Mouse (Mus musculus) neural tube, embryonic 13.5 days (tissue): ENCODE data around the gene Syt1. TPM values are rescaled to one million over a fixed set of nuclear protein-coding genes. Genes with fewer than 3 reads are reported as not detected.
A peak's percentile ranks its signal among the peaks of the same experiment; 100 is the strongest.

Experiments
- ATAC-seq: fragments of 200-750 bp; cut with Nextera tagmentation; 2 replicates; pipeline ENCODE4 v1.8.0; 2017; ENCODE audit warnings: low read depth, mild to moderate bottlenecking, moderate TSS enrichment, moderate library complexity
- H3K27ac ChIP-seq: fragments of 300-500 bp; sonication (generic); replicated peaks from 2 replicates; pipeline ENCODE4 v1.5.1; 2015; ENCODE audit warnings: moderate library complexity, mild to moderate bottlenecking, inconsistent platforms
- H3K27me3 ChIP-seq: fragments of 300-500 bp; sonication (generic); 2 replicates; pipeline ENCODE4 v1.6.1; 2015; ENCODE audit warnings: mild to moderate bottlenecking, inconsistent platforms
- H3K36me3 ChIP-seq: fragments of 300-500 bp; sonication (generic); 2 replicates; pipeline ENCODE4 v1.6.1; 2015; ENCODE audit warnings: mild to moderate bottlenecking, inconsistent platforms
- H3K4me1 ChIP-seq: fragments of 300-500 bp; sonication (generic); replicated peaks from 2 replicates; pipeline ENCODE4 v1.6.1; 2015; ENCODE audit warnings: inconsistent platforms
- H3K4me2 ChIP-seq: fragments of 300-500 bp; sonication (generic); 2 replicates; pipeline ENCODE4 v1.6.1; 2015; ENCODE audit warnings: inconsistent platforms, mild to moderate bottlenecking, moderate library complexity
- H3K4me3 ChIP-seq: fragments of 300-500 bp; sonication (generic); 2 replicates; pipeline ENCODE4 v1.5.1; 2015; ENCODE audit warnings: mild to moderate bottlenecking, inconsistent platforms
- H3K9ac ChIP-seq: fragments of 300-500 bp; sonication (generic); 2 replicates; pipeline ENCODE4 v1.6.1; 2015; ENCODE audit warnings: moderate library complexity, mild to moderate bottlenecking, inconsistent platforms
- H3K9me3 ChIP-seq: fragments of 300-500 bp; sonication (generic); 2 replicates; pipeline ENCODE4 v1.6.1; 2016; ENCODE audit warnings: inconsistent platforms
- WGBS: fragments of 180-500 bp; shearing (Covaris S2); methylation state at CpG from one replicate; pipeline ENCODE4 v1.1.7; 2015; 5-methylcytosine and 5-hydroxymethylcytosine counted together
- polyA plus RNA-seq: library from polyadenylated mRNA; unstranded; fragments of >200 nt; fragmentation: Nextera tagmentation; extraction: Ambion mirVana; gene quantifications from 2 replicates; pipeline ENCODE4 v1.2.1, GENCODE M21; 2015

Gene Syt1
- polyA plus RNA-seq, 1 experiment from 2014 or later, result 70.4 TPM

DNA sequence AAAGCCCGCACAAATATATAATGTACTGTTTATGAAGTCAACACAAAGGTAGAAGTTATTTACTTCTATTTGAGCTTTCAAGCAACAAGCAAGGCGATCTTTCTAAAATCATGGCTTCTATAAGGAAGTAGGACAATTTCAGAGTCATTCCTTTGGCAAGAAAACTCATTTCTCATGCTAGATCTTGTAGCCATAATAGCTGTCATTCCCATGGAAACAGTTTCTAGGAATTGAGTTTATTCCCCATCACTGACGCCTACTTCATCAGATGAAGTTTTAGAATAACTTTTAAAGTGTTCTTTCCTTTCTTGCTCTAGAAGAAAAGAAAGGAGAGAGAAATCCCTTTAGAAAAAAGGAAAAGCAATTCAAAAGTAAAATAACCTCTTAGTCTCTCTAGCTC, 341.8 kb downstream of the Syt1 start:
- H3K9me3 ChIP-seq, result no peaks in the 10 kb centered on the region
- no peaks in the 10 kb centered on the region for H3K27me3 ChIP-seq
- no peak overlapping the region for H3K4me2 ChIP-seq
- H3K4me3 ChIP-seq, result no peak overlapping the region
- H3K4me1 ChIP-seq, result no peaks in the 10 kb centered on the region
- 88% methylated on average over 3 of the region's 3 CpGs for WGBS
- H3K27ac ChIP-seq, result no peak overlapping the region
- no peak overlapping the region for H3K9ac ChIP-seq
- no peaks in the 10 kb centered on the region for H3K36me3 ChIP-seq
- no peak for ATAC-seq

DNA sequence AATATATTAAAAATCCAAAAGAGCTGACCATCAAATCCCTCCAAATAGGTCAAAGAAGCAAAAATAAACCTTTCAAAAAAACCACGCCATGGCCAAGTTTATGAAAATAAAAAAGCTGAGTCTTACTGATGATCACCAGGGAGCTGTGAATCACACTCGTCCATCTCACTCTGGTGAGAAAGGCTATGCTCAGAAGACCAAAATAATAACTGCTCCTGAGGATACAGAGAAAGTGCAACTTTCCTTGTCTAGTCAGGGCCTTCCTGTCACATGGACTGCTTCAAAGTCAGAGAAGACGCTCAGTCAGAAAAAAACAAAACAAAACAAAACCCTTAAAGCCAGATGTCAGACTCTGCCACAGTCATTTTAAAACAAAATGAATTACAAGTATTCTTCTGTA, 350.5 kb downstream of the Syt1 start:
- no peaks in the 10 kb centered on the region for H3K4me1 ChIP-seq

DNA sequence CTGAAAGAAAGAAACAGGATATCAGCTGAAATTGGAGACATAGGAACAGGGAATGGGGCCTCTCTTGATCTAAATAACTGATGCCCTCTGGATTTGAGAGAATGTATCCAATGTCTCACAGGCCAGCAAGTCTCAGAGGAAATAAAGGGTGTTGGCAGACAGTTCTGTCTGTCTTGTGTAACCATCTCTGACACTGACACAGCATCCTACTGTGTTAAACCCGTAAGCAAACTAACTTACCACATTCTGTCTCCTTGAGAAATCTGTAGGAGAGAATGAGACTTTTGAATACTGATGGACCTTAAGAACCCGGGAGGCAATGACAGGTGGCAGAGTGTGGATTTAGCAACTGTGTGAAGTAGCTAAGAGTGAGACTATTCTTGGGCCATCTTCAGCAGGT, 352.5 kb downstream of the Syt1 start:
- WGBS, result 84% methylated on average over 2 of the region's 2 CpGs
- ATAC-seq, result no peak
- no peaks in the 10 kb centered on the region for H3K4me1 ChIP-seq
- no peak overlapping the region for H3K4me2 ChIP-seq
- no peaks in the 10 kb centered on the region for H3K9me3 ChIP-seq
- no peak overlapping the region for H3K4me3 ChIP-seq
- H3K9ac ChIP-seq, result no peak overlapping the region
- H3K27ac ChIP-seq, result no peak overlapping the region
- no peaks in the 10 kb centered on the region for H3K36me3 ChIP-seq
- no peaks in the 10 kb centered on the region for H3K27me3 ChIP-seq

More for the DNA sequence above, 350.5 kb downstream of the Syt1 start:
- no peak overlapping the region for H3K4me2 ChIP-seq
- no peak overlapping the region for H3K4me3 ChIP-seq
- no peak overlapping the region for H3K27ac ChIP-seq
- H3K36me3 ChIP-seq, result no peaks in the 10 kb centered on the region
- H3K9me3 ChIP-seq, result no peaks in the 10 kb centered on the region
- 69% methylated on average over 3 of the region's 3 CpGs for WGBS
- ATAC-seq, result no peak
- no peak overlapping the region for H3K9ac ChIP-seq
- H3K27me3 ChIP-seq, result no peaks in the 10 kb centered on the region

DNA sequence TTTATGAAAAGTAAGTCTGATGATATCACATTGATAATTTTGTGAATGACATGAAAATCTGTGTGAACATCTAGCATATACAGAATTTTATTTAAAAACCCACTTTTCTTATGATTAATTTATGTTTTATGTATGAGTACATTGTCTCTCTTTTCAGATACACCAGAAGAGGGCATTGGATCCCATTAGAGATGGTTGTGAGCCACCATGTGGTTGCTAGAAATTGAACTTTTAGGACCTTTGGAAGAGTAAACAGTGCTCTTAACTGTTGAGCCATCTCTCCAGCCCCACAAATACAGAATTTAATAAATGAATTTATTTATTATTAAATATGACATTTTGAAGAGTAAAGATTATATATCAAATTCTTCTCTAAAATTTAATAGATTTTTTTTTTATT, 353.1 kb downstream of the Syt1 start:
- no peaks in the 10 kb centered on the region for H3K27me3 ChIP-seq
- no peak overlapping the region for H3K27ac ChIP-seq
- H3K4me3 ChIP-seq, result no peak overlapping the region
- H3K4me1 ChIP-seq, result peaks cover 4% of the 10 kb centered on the region
- H3K9me3 ChIP-seq, result no peaks in the 10 kb centered on the region
- H3K9ac ChIP-seq, result no peak overlapping the region
- ATAC-seq, result no peak
- no peaks in the 10 kb centered on the region for H3K36me3 ChIP-seq
- H3K4me2 ChIP-seq, result no peak overlapping the region

DNA sequence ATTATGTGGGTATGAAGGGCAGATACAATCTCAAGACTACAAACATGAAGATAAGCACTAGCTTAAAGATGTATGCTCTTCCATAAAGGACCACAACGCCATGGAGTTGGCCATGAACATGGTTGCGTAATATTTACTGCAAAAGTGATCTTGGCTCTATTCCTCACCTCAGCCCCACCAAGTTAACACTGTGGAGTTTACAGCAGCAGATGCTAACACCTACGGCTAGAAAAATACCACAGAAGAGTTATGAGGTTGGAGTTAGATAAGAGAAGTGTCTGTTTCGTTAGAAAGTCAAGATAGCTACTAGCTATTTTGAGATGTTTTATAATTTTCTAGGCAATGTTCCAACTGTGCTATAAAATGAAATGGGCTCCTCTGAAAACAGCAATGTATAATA, 353.9 kb downstream of the Syt1 start:
- 92% methylated on average over 4 of the region's 4 CpGs for WGBS
- no peak for ATAC-seq
- Histone ChIP-seq H3K4me2 (no peak overlapping the region), H3K4me1 (peaks cover 4% of the 10 kb centered on the region), H3K9me3 (no peaks in the 10 kb centered on the region), H3K9ac (no peak overlapping the region), H3K27me3 (no peaks in the 10 kb centered on the region), H3K27ac (no peak overlapping the region), H3K36me3 (no peaks in the 10 kb centered on the region), H3K4me3 (no peak overlapping the region)

GRCm38 (mm10) chr10:108655074-108655473, 355.7 kb downstream of the Syt1 start:
- Histone ChIP-seq H3K27me3 (no peaks in the 10 kb centered on the region), H3K4me2 (no peak overlapping the region), H3K4me3 (no peak overlapping the region), H3K4me1 (peaks cover 4% of the 10 kb centered on the region), H3K27ac (no peak overlapping the region), H3K36me3 (no peaks in the 10 kb centered on the region), H3K9ac (no peak overlapping the region), H3K9me3 (no peaks in the 10 kb centered on the region)
- no peak for ATAC-seq
- WGBS, result 94% methylated on average over 11 of the region's 11 CpGs

DNA sequence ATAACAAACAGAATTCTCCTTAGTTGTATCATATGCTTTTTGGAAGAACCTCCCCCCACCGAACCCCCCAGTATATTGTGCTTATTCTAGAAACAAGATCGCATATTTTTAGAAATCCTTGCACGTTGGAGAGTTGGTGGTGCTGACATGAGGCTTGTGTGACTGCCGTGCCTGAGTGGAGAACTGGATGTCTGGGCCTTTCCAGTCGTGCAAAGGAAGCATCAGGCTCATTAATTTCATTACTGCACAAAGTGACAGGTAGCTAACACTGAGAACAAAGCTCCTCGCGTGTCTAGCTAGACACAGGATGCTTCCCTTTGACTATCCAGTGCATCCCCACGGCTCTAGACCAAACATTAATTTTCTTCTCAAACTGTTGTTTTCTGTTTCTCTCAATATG, 358.0 kb downstream of the Syt1 start:
- no peak overlapping the region for H3K4me3 ChIP-seq
- no peak overlapping the region for H3K4me2 ChIP-seq
- no peak overlapping the region for H3K9ac ChIP-seq
- no peaks in the 10 kb centered on the region for H3K36me3 ChIP-seq
- WGBS, result 47% methylated on average over 8 of the region's 8 CpGs
- H3K9me3 ChIP-seq, result no peaks in the 10 kb centered on the region
- no peaks in the 10 kb centered on the region for H3K27me3 ChIP-seq
- peaks cover 4% of the 10 kb centered on the region for H3K4me1 ChIP-seq
- H3K27ac ChIP-seq, result no peak overlapping the region
- ATAC-seq, result no peak

DNA sequence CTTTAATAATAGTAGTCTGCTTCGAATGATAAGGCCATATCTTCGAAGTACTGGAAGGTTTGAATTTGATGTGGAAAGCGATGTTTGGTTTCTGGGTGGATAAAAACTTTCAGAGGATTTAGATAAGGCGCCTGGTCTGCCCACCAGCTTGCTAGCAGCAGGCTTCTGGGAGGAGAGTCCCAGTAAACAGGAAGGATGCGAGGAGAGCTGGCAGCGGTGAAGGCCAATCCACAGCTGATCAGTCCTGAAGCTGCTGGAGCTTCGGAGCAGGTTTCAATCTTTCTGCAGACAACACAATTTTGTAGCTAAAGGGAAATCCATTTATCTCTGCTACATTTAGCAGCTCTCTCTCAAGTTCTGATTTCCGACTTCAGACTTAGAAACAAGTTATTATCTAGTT, 358.7 kb downstream of the Syt1 start:
- 86% methylated on average over 8 of the region's 8 CpGs for WGBS
- Histone ChIP-seq H3K4me1 (peaks cover 4% of the 10 kb centered on the region), H3K9me3 (no peaks in the 10 kb centered on the region), H3K27ac (no peak overlapping the region), H3K4me2 (no peak overlapping the region), H3K27me3 (no peaks in the 10 kb centered on the region), H3K4me3 (no peak overlapping the region), H3K36me3 (no peaks in the 10 kb centered on the region), H3K9ac (no peak overlapping the region)
- ATAC-seq, result no peak

- Histone ChIP-seq H3K9me3 (no peaks in the 10 kb centered on the region), H3K4me2 (no peak overlapping the region), H3K9ac (no peak overlapping the region), H3K4me1 (peaks cover 4% of the 10 kb centered on the region), H3K36me3 (no peaks in the 10 kb centered on the region), H3K4me3 (no peak overlapping the region), H3K27ac (peak overlapping the region; percentile 56), H3K27me3 (no peaks in the 10 kb centered on the region)
- WGBS, result 74% methylated on average over 7 of the region's 7 CpGs
- no peak for ATAC-seq
These were observed 361.6 kb downstream of the Syt1 start for GRCm38 (mm10) chr10:108649174-108649573.

GRCm38 (mm10) chr10:108643915-108644314, 366.9 kb downstream of the Syt1 start:
- Histone ChIP-seq H3K4me2 (no peak overlapping the region), H3K27me3 (no peaks in the 10 kb centered on the region), H3K9me3 (no peaks in the 10 kb centered on the region), H3K9ac (no peak overlapping the region), H3K4me1 (no peaks in the 10 kb centered on the region), H3K27ac (no peak overlapping the region), H3K4me3 (no peak overlapping the region), H3K36me3 (no peaks in the 10 kb centered on the region)
- no peak for ATAC-seq
- whole genome bisulfite sequencing, result 56% methylated on average over 5 of the region's 5 CpGs

- WGBS, result 66% methylated on average over 5 of the region's 5 CpGs
- Histone ChIP-seq H3K27me3 (no peaks in the 10 kb centered on the region), H3K4me2 (no peak overlapping the region), H3K4me3 (no peak overlapping the region), H3K4me1 (no peaks in the 10 kb centered on the region), H3K9ac (no peak overlapping the region), H3K9me3 (no peaks in the 10 kb centered on the region), H3K27ac (no peak overlapping the region), H3K36me3 (no peaks in the 10 kb centered on the region)
- ATAC-seq, result no peak
These were observed 372.7 kb downstream of the Syt1 start for GRCm38 (mm10) chr10:108638095-108638494.

DNA sequence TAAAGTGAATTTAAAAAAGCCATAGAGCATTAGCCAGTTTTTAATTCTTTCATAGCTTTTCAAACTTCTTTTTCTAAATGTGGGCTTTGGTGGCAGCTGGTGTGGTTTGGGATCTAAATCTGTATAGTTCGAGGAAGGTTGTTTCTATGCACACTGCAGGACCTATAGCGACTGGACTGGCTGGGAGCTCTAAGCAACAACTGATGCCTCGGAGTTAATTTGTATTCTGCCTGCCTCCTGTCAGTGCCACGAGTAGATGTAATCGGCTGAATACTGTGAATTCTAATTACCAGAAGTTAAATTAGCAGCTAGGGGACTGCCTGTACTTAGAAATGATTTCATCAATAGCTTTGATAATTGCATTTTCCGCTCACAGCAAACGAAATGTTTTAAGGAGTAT, 374.7 kb downstream of the Syt1 start:
- no peak overlapping the region for H3K4me3 ChIP-seq
- H3K9me3 ChIP-seq, result no peaks in the 10 kb centered on the region
- ATAC-seq, result no peak
- no peak overlapping the region for H3K4me2 ChIP-seq
- H3K27me3 ChIP-seq, result no peaks in the 10 kb centered on the region
- peaks cover 5% of the 10 kb centered on the region; the same call in 1 of the 2 replicates for H3K36me3 ChIP-seq
- H3K9ac ChIP-seq, result no peak overlapping the region
- H3K4me1 ChIP-seq, result no peaks in the 10 kb centered on the region
- 57% methylated on average over 7 of the region's 7 CpGs for WGBS
- no peak overlapping the region for H3K27ac ChIP-seq

GRCm38 (mm10) chr10:108635616-108636015, 375.2 kb downstream of the Syt1 start:
- Histone ChIP-seq H3K9me3 (no peaks in the 10 kb centered on the region), H3K27ac (no peak overlapping the region), H3K9ac (no peak overlapping the region), H3K4me3 (no peak overlapping the region), H3K4me1 (no peaks in the 10 kb centered on the region), H3K36me3 (peaks cover 7% of the 10 kb centered on the region; the same call in 1 of the 2 replicates), H3K27me3 (no peaks in the 10 kb centered on the region), H3K4me2 (no peak overlapping the region)
- ATAC-seq, result no peak
- WGBS, result 92% methylated on average over 4 of the region's 4 CpGs
